ENCODE assay signal across 8 mouse cellular contexts in the genomic region with DNA sequence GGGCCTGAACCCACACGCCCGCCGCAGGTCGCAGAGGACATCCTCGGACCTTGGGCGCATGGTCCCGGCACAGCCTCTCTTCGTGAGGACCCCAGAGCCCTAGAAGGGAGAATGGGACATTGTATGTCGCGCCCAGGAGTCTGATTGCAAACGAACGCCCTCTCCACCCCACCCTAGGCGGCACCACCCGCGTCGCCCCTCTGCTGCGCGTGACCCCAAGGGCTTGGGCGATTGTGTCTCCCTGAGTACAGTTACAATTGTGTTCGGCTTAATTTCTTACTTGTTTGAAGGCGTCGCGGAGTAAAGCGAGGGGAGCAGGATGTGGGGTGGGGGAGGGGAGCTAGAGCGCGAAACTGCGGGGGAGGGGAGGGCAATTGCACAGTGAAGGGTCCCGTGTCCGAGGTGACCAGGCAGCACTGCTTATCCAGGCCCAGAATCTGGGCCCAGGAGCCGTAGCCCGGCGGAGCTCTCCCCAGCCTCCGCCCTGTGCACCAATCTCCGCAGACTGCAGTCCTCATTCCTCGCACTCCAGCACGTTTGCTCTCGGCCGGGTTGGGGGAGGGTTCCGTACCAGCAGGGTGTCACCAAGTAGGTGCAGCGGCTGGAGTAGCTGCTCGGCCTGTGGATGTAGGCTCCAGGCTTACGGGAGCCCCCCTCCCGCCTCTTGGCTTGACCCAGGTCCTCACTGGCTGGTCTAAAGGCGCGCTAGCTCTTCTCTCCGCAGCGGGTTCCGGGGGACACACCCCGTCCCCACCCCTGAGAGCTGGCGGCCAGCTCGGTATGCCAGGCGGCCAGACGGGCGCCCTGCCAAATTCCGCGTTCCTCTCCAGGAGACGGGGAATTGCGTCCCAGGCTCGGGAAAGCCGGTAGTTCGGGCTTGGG. TPM values are rescaled to one million over a fixed set of nuclear protein-coding genes. Genes with fewer than 3 reads are reported as not detected.
DNase-seq lines count a peak whose midpoint lies in the region; ATAC-seq lines count a peak whose summit lies in the region.

No protein-coding gene starts in this region.

- H3K9me3 ChIP-seq in intestine, embryonic 14.5 days (ENCODE audit: control insufficient read depth, low read length) = no peaks in the 10 kb centered on the region

- DNase-seq in embryo, embryonic 10.5 days (ENCODE audit: low spot score) = peak; percentile 85
- peak; percentile 90 for DNase-seq in gastrocnemius, postnatal 14 days
- peak; percentile 95 for DNase-seq in intestine, embryonic 14.5 days (ENCODE audit: low spot score)
- DNase-seq in left cerebral cortex, postnatal 25 days (ENCODE audit: low spot score in 2 of 2) = peak; percentile 84 to 85
- peak; percentile 70 for DNase-seq in skeletal muscle tissue, adult 2 months (ENCODE audit: low read depth, low spot score)

- H3K4me1 ChIP-seq in intestine, embryonic 14.5 days (replicated peaks; ENCODE audit: control insufficient read depth, insufficient read depth, low read length) = peaks cover 26% of the 10 kb centered on the region

- under 1% methylated on average over 61 of the region's 61 CpGs for WGBS in intestine, embryonic 14.5 days

- ATAC-seq in activated CD4-positive, CD25-positive, alpha-beta regulatory T cell, adult 4 months = peak; percentile 37
- ATAC-seq in intestine, embryonic 14.5 days (replicated peaks; ENCODE audit: low FRiP score, low TSS enrichment, low read depth) = peak; percentile 65
- peak; percentile 36 for ATAC-seq in megakaryocyte-erythroid progenitor cell, adult 5-6 weeks (replicated peaks; ENCODE audit: low FRiP score, low TSS enrichment, poor library complexity, severe bottlenecking)
- no peak for ATAC-seq in monocyte, adult 5-6 weeks (replicated peaks; ENCODE audit: insufficient number of reproducible peaks, low FRiP score, low TSS enrichment, poor library complexity, severe bottlenecking)

- H3K4me3 ChIP-seq in intestine, embryonic 14.5 days (ENCODE audit: low read depth, low read length) = peak overlapping the region; percentile 52

- H3K36me3 ChIP-seq in intestine, embryonic 14.5 days (ENCODE audit: control insufficient read depth, insufficient read depth, low read length) = no peaks in the 10 kb centered on the region

- H3K4me2 ChIP-seq in intestine, embryonic 14.5 days (ENCODE audit: low read length) = peak overlapping the region; percentile 92

- no peaks in the 10 kb centered on the region for H3K27me3 ChIP-seq in intestine, embryonic 14.5 days (replicated peaks; ENCODE audit: control insufficient read depth, insufficient read depth, low read length)

- intact Hi-C loops in gastrocnemius, postnatal 14 days (cut with DNase I; ENCODE audit: low total_unique reads) = loop anchor here (10.0 kb wide), 1 partner anchor 176 kb away; no protein-coding TSS in a partner anchor
- intact Hi-C loops in left cerebral cortex, postnatal 25 days (cut with DNase I) = loop anchor here (1.0 to 10.0 kb wide), 8 partner anchors 19 to 1246 kb away; a partner anchor contains a TSS

- H3K27ac ChIP-seq in intestine, embryonic 14.5 days (ENCODE audit: low read depth) = peak overlapping the region; percentile 99

- peak overlapping the region; percentile 91 for H3K9ac ChIP-seq in intestine, embryonic 14.5 days (ENCODE audit: low read length)

RNA-seq across cellular contexts. Expression of a gene that starts 9.2 kb away (rescaled TPM):
- 1 to 10 TPM; 2.3 to 2.9 TPM for polyA plus RNA-seq in activated CD4-positive, CD25-positive, alpha-beta regulatory T cell, adult 4 months (2017; shearing (Covaris generic))
- total RNA-seq in gastrocnemius, postnatal 14 days (2021) = 1 to 10 TPM in 1 of 2 experiments, under 1 TPM in 1; 0.89 to 1.1 TPM
- 11.5 and 13.3 TPM in 2 replicates for polyA plus RNA-seq in intestine, embryonic 14.5 days (2014; fragmentation: Nextera tagmentation; extraction: Ambion mirVana)
- total RNA-seq in left cerebral cortex, postnatal 25 days (2021) = 1 to 10 TPM; 1.7 to 2.8 TPM
- not detected in 2 replicates for total RNA-seq in megakaryocyte-erythroid progenitor cell, adult 5-6 weeks (2014; fragmentation: Nextera tagmentation)
- total RNA-seq in megakaryocyte-erythroid progenitor cell, adult 5-6 weeks (2017) = not detected in 2 replicates
- total RNA-seq in monocyte, adult 5-6 weeks (2017) = 0.21 to 0.87 TPM (median 0.29 TPM) in 3 replicates

RNA-seq across cellular contexts. Expression of a gene that starts 20.5 kb away (rescaled TPM):
- under 1 TPM; 0.25 to 0.48 TPM for polyA plus RNA-seq in activated CD4-positive, CD25-positive, alpha-beta regulatory T cell, adult 4 months (2017; shearing (Covaris generic))
- 1 to 10 TPM in 1 of 2 experiments, under 1 TPM in 1; 1.00 to 1.0 TPM for total RNA-seq in gastrocnemius, postnatal 14 days (2021)
- 3.3 and 3.8 TPM in 2 replicates for polyA plus RNA-seq in intestine, embryonic 14.5 days (2014; fragmentation: Nextera tagmentation; extraction: Ambion mirVana)
- total RNA-seq in left cerebral cortex, postnatal 25 days (2021) = 1 to 10 TPM; 7.5 to 8.3 TPM
- not detected in 2 replicates for total RNA-seq in megakaryocyte-erythroid progenitor cell, adult 5-6 weeks (2014; fragmentation: Nextera tagmentation)
- total RNA-seq in megakaryocyte-erythroid progenitor cell, adult 5-6 weeks (2017) = not detected in 2 replicates
- total RNA-seq in monocyte, adult 5-6 weeks (2017) = 0.19 to 0.43 TPM in 2 of 3 replicates, not detected in the other

RNA-seq across cellular contexts. Expression of a gene that starts 26.7 kb away (rescaled TPM):
- 10 to 100 TPM; 34.0 to 36.9 TPM for polyA plus RNA-seq in activated CD4-positive, CD25-positive, alpha-beta regulatory T cell, adult 4 months (2017; shearing (Covaris generic))
- total RNA-seq in gastrocnemius, postnatal 14 days (2021) = 10 to 100 TPM; 19.0 to 20.5 TPM
- polyA plus RNA-seq in intestine, embryonic 14.5 days (2014; fragmentation: Nextera tagmentation; extraction: Ambion mirVana) = 36.4 and 40.2 TPM in 2 replicates
- total RNA-seq in left cerebral cortex, postnatal 25 days (2021) = 10 to 100 TPM; 47.2 to 51.5 TPM
- 124 and 133 TPM in 2 replicates for total RNA-seq in megakaryocyte-erythroid progenitor cell, adult 5-6 weeks (2014; fragmentation: Nextera tagmentation)
- 71.4 and 79.9 TPM in 2 replicates for total RNA-seq in megakaryocyte-erythroid progenitor cell, adult 5-6 weeks (2017)
- total RNA-seq in monocyte, adult 5-6 weeks (2017) = 36.1 to 69.5 TPM (median 67.5 TPM) in 3 replicates

RNA-seq across cellular contexts. Expression of a gene that starts 31.6 kb away (rescaled TPM):
- not detected for polyA plus RNA-seq in activated CD4-positive, CD25-positive, alpha-beta regulatory T cell, adult 4 months (2017; shearing (Covaris generic))
- not detected for total RNA-seq in gastrocnemius, postnatal 14 days (2021)
- polyA plus RNA-seq in intestine, embryonic 14.5 days (2014; fragmentation: Nextera tagmentation; extraction: Ambion mirVana) = not detected in 2 replicates
- not detected for total RNA-seq in left cerebral cortex, postnatal 25 days (2021)
- total RNA-seq in megakaryocyte-erythroid progenitor cell, adult 5-6 weeks (2014; fragmentation: Nextera tagmentation) = not detected in 2 replicates
- not detected in 2 replicates for total RNA-seq in megakaryocyte-erythroid progenitor cell, adult 5-6 weeks (2017)
- 0.95 TPM in 1 of 3 replicates, not detected in the others for total RNA-seq in monocyte, adult 5-6 weeks (2017)
